Mouse (Mus musculus) liver, embryonic 13.5 days (tissue): ENCODE results near the gene Lrrc28. TPM values are rescaled to one million over a fixed set of nuclear protein-coding genes. Genes with fewer than 3 reads are reported as not detected.

Experiments
- ATAC-seq: fragments of 200-750 bp; cut with Nextera tagmentation; 2 replicates; pipeline ENCODE4 v1.8.0; 2017; ENCODE audit warnings: low read depth, mild to moderate bottlenecking, moderate number of reproducible peaks, moderate library complexity
- DNase-seq: peaks from one replicate; pipeline ENCODE4 v3.0.0; 2022
- H3K27ac ChIP-seq: fragments of 300-500 bp; sonication (generic); 2 replicates; pipeline ENCODE4 v1.5.1; 2015; ENCODE audit warnings: moderate library complexity, mild to moderate bottlenecking, inconsistent platforms
- H3K27me3 ChIP-seq: fragments of 300-500 bp; sonication (generic); 2 replicates; pipeline ENCODE4 v1.6.1; 2015; ENCODE audit warnings: mild to moderate bottlenecking, inconsistent platforms
- H3K36me3 ChIP-seq: fragments of 300-500 bp; sonication (generic); 2 replicates; pipeline ENCODE4 v1.6.1; 2015; ENCODE audit warnings: mild to moderate bottlenecking, inconsistent platforms
- H3K4me1 ChIP-seq: fragments of 300-500 bp; sonication (generic); replicated peaks from 2 replicates; pipeline ENCODE4 v1.6.1; 2015; ENCODE audit warnings: inconsistent platforms
- H3K4me2 ChIP-seq: fragments of 300-500 bp; sonication (generic); 2 replicates; pipeline ENCODE4 v1.6.1; 2015; ENCODE audit warnings: inconsistent platforms, mild to moderate bottlenecking, moderate library complexity
- H3K4me3 ChIP-seq: fragments of 300-500 bp; sonication (generic); replicated peaks from 2 replicates; pipeline ENCODE4 v1.5.1; 2015; ENCODE audit warnings: mild to moderate bottlenecking, inconsistent platforms
- H3K9ac ChIP-seq: fragments of 300-500 bp; sonication (generic); 2 replicates; pipeline ENCODE4 v1.6.1; 2015; ENCODE audit warnings: mild to moderate bottlenecking, inconsistent platforms
- H3K9me3 ChIP-seq: fragments of 300-500 bp; sonication (generic); replicated peaks from 2 replicates; pipeline ENCODE4 v1.6.1; 2016; ENCODE audit warnings: inconsistent platforms
- WGBS: fragments of 180-500 bp; shearing (Covaris S2); methylation state at CpG from one replicate; pipeline ENCODE4 v1.1.7; 2015; ENCODE audit not compliant: insufficient replicate concordance; 5-methylcytosine and 5-hydroxymethylcytosine counted together
- polyA plus RNA-seq: library from polyadenylated mRNA; unstranded; fragments of >200 nt; fragmentation: Nextera tagmentation; extraction: Ambion mirVana; gene quantifications from 2 replicates; pipeline ENCODE4 v1.2.1, GENCODE M21; 2015

The Lrrc28 gene
- polyA plus RNA-seq, 1 experiment from 2014 or later: 7.8 TPM

GRCm38 (mm10) chr7:67645681-67646014 is 580 bp upstream of the Lrrc28 start:
- under 1% methylated on average over 15 of the region's 15 CpGs for WGBS
- Histone ChIP-seq H3K4me3 (peak overlapping the region; percentile 81), H3K27ac (peak overlapping the region; percentile 87), H3K4me1 (peaks cover 21% of the 10 kb centered on the region), H3K9ac (peak overlapping the region; percentile 89), H3K4me2 (peak overlapping the region; percentile 87), H3K9me3 (no peaks in the 10 kb centered on the region), H3K27me3 (no peaks in the 10 kb centered on the region), H3K36me3 (0 out of 2 replicates have a peak, but pooled peaks cover 2% of the 10 kb centered on the region)
- DNase-seq (no peak), ATAC-seq (peak; percentile 13)

- 38% methylated on average over 8 of the region's 8 CpGs for WGBS
- DNase-seq: no peak
- peaks cover 21% of the 10 kb centered on the region for H3K4me1 ChIP-seq
- no peaks in the 10 kb centered on the region for H3K27me3 ChIP-seq
- H3K36me3 ChIP-seq: 0 out of 2 replicates have a peak, but pooled peaks cover 3% of the 10 kb centered on the region
- H3K4me3 ChIP-seq: peak overlapping the region; percentile 81
- H3K9ac ChIP-seq: peak overlapping the region; percentile 82
- H3K9me3 ChIP-seq: no peaks in the 10 kb centered on the region
- H3K4me2 ChIP-seq: peak overlapping the region; percentile 87
- no peak for ATAC-seq
- no peak overlapping the region for H3K27ac ChIP-seq
Observed at GRCm38 (mm10) chr7:67644291-67644690, 777 bp downstream of the Lrrc28 start.

- no peak overlapping the region for H3K27ac ChIP-seq
- ATAC-seq (no peak), DNase-seq (no peak)
- H3K4me2 ChIP-seq: no peak overlapping the region
- 0 out of 2 replicates have a peak, but pooled peaks cover 3% of the 10 kb centered on the region for H3K36me3 ChIP-seq
- peaks cover 18% of the 10 kb centered on the region for H3K4me1 ChIP-seq
- WGBS: 81% methylated on average over 9 of the region's 9 CpGs
- no peaks in the 10 kb centered on the region for H3K27me3 ChIP-seq
- H3K9me3 ChIP-seq: no peaks in the 10 kb centered on the region
- no peak overlapping the region for H3K9ac ChIP-seq
- H3K4me3 ChIP-seq: no peak overlapping the region
Observed at GRCm38 (mm10) chr7:67642955-67643354, 2.1 kb downstream of the Lrrc28 start.

GRCm38 (mm10) chr7:67639006-67639405 is 6.1 kb downstream of the Lrrc28 start:
- no peak overlapping the region for H3K4me2 ChIP-seq
- no peak overlapping the region for H3K4me3 ChIP-seq
- H3K9ac ChIP-seq: no peak overlapping the region
- peaks cover under 1% of the 10 kb centered on the region for H3K4me1 ChIP-seq
- 80% methylated on average over 3 of the region's 3 CpGs for WGBS
- no peaks in the 10 kb centered on the region for H3K9me3 ChIP-seq
- no peak overlapping the region for H3K27ac ChIP-seq
- ATAC-seq (no peak), DNase-seq (no peak)
- no peaks in the 10 kb centered on the region for H3K27me3 ChIP-seq
- 0 out of 2 replicates have a peak, but pooled peaks cover 3% of the 10 kb centered on the region for H3K36me3 ChIP-seq

- no peak for ATAC-seq
- no peak overlapping the region for H3K4me3 ChIP-seq
- H3K4me2 ChIP-seq: no peak overlapping the region
- no peaks in the 10 kb centered on the region for H3K27me3 ChIP-seq
- 60% methylated on average over 2 of the region's 2 CpGs for WGBS
- no peak for DNase-seq
- 0 out of 2 replicates have a peak, but pooled peaks cover 3% of the 10 kb centered on the region for H3K36me3 ChIP-seq
- H3K4me1 ChIP-seq: no peaks in the 10 kb centered on the region
- no peak overlapping the region for H3K9ac ChIP-seq
- no peaks in the 10 kb centered on the region; the same call in 1 of the 2 replicates for H3K9me3 ChIP-seq
- no peak overlapping the region for H3K27ac ChIP-seq
Observed at GRCm38 (mm10) chr7:67636161-67636560, 8.9 kb downstream of the Lrrc28 start.

- Histone ChIP-seq H3K27ac (no peak overlapping the region), H3K36me3 (no peaks in the 10 kb centered on the region), H3K4me1 (no peaks in the 10 kb centered on the region), H3K9ac (no peak overlapping the region), H3K4me3 (no peak overlapping the region), H3K27me3 (no peaks in the 10 kb centered on the region), H3K9me3 (no peaks in the 10 kb centered on the region; the same call in 1 of the 2 replicates), H3K4me2 (no peak overlapping the region)
- WGBS: 77% methylated on average over 3 of the region's 3 CpGs
- DNase-seq: no peak
- no peak for ATAC-seq
Observed at GRCm38 (mm10) chr7:67634210-67634609, 10.9 kb downstream of the Lrrc28 start.

GRCm38 (mm10) chr7:67632380-67632779 is 12.7 kb downstream of the Lrrc28 start:
- H3K27ac ChIP-seq: no peak overlapping the region
- H3K9me3 ChIP-seq: no peaks in the 10 kb centered on the region; the same call in 1 of the 2 replicates
- DNase-seq (peak; percentile 11), ATAC-seq (no peak)
- H3K4me3 ChIP-seq: no peak overlapping the region
- no peak overlapping the region for H3K4me2 ChIP-seq
- H3K4me1 ChIP-seq: no peaks in the 10 kb centered on the region
- 64% methylated on average over 5 of the region's 5 CpGs for WGBS
- H3K36me3 ChIP-seq: no peaks in the 10 kb centered on the region
- H3K27me3 ChIP-seq: no peaks in the 10 kb centered on the region
- H3K9ac ChIP-seq: no peak overlapping the region

GRCm38 (mm10) chr7:67630817-67631216 is 14.3 kb downstream of the Lrrc28 start:
- ATAC-seq (no peak), DNase-seq (peak; percentile 41)
- H3K4me3 ChIP-seq: no peak overlapping the region
- H3K27ac ChIP-seq: no peak overlapping the region
- no peaks in the 10 kb centered on the region for H3K36me3 ChIP-seq
- H3K27me3 ChIP-seq: no peaks in the 10 kb centered on the region
- no peak overlapping the region for H3K4me2 ChIP-seq
- 20% methylated on average over 2 of the region's 2 CpGs for WGBS
- H3K9me3 ChIP-seq: no peaks in the 10 kb centered on the region; the same call in 1 of the 2 replicates
- no peaks in the 10 kb centered on the region for H3K4me1 ChIP-seq
- no peak overlapping the region for H3K9ac ChIP-seq

GRCm38 (mm10) chr7:67629681-67630080 is 15.4 kb downstream of the Lrrc28 start:
- Histone ChIP-seq H3K4me3 (no peak overlapping the region), H3K9me3 (no peaks in the 10 kb centered on the region; the same call in 1 of the 2 replicates), H3K36me3 (no peaks in the 10 kb centered on the region), H3K27ac (no peak overlapping the region), H3K4me1 (no peaks in the 10 kb centered on the region), H3K9ac (no peak overlapping the region), H3K4me2 (no peak overlapping the region), H3K27me3 (no peaks in the 10 kb centered on the region)
- ATAC-seq (no peak), DNase-seq (no peak)
- whole genome bisulfite sequencing: 53% methylated on average over 5 of the region's 5 CpGs

GRCm38 (mm10) chr7:67626671-67627070 is 18.4 kb downstream of the Lrrc28 start:
- Histone ChIP-seq H3K4me2 (no peak overlapping the region), H3K4me1 (no peaks in the 10 kb centered on the region), H3K4me3 (no peak overlapping the region), H3K27ac (no peak overlapping the region), H3K9ac (no peak overlapping the region), H3K27me3 (no peaks in the 10 kb centered on the region), H3K36me3 (no peaks in the 10 kb centered on the region), H3K9me3 (no peaks in the 10 kb centered on the region)
- WGBS: 63% methylated on average over 5 of the region's 5 CpGs
- ATAC-seq (no peak), DNase-seq (no peak)

- Histone ChIP-seq H3K4me2 (no peak overlapping the region), H3K9ac (no peak overlapping the region), H3K9me3 (no peaks in the 10 kb centered on the region), H3K36me3 (no peaks in the 10 kb centered on the region), H3K27ac (no peak overlapping the region), H3K27me3 (no peaks in the 10 kb centered on the region), H3K4me1 (no peaks in the 10 kb centered on the region), H3K4me3 (no peak overlapping the region)
- DNase-seq (no peak), ATAC-seq (no peak)
- WGBS: 78% methylated on average over 3 of the region's 3 CpGs
Observed at GRCm38 (mm10) chr7:67622151-67622550, 22.9 kb downstream of the Lrrc28 start.

- 70% methylated on average over 4 of the region's 4 CpGs for WGBS
- Histone ChIP-seq H3K36me3 (no peaks in the 10 kb centered on the region), H3K27ac (no peak overlapping the region), H3K9me3 (no peaks in the 10 kb centered on the region), H3K9ac (no peak overlapping the region), H3K4me1 (no peaks in the 10 kb centered on the region), H3K4me2 (no peak overlapping the region), H3K27me3 (no peaks in the 10 kb centered on the region), H3K4me3 (no peak overlapping the region)
- DNase-seq (no peak), ATAC-seq (no peak)
Observed at GRCm38 (mm10) chr7:67619836-67620235, 25.2 kb downstream of the Lrrc28 start.
